Mouse (Mus musculus): ENCODE results near the gene Pkn1. TPM values are rescaled to one million over a fixed set of nuclear protein-coding genes. Genes with fewer than 3 reads are reported as not detected.

The Pkn1 gene
- total and polyA plus RNA-seq, 3 experiments: 33.5 to 73.2 (median 41.2) TPM

- H3K36me3 ChIP-seq (ENCODE audit: control insufficient read depth in 1 of 2, insufficient read depth in 2 of 2, low read length in 2 of 2): peaks cover 0 to 4% of the 10 kb centered on the region in 2 experiments; a peak in 2 of 4 replicates
- no peak for TF ChIP-seq TBP (IDR thresholded peaks at IDR 0.05; ENCODE audit: low read depth, low read length)
- TF ChIP-seq BHLHE40 (IDR thresholded peaks at IDR 0.05; ENCODE audit: borderline replicate concordance, low read depth, low read length): no peak
- no peak for TF ChIP-seq MAFK (IDR thresholded peaks at IDR 0.05; ENCODE audit: borderline replicate concordance, low read depth, low read length)
- TF ChIP-seq GABPA (IDR thresholded peaks at IDR 0.05; ENCODE audit: low read depth, low read length): no peak
- TF ChIP-seq MYC (IDR thresholded peaks at IDR 0.05; ENCODE audit: low read depth, low read length): no peak
- TF ChIP-seq RAD21 (IDR thresholded peaks at IDR 0.05; ENCODE audit: low read depth, low read length): no peak
- no peak for TF ChIP-seq TCF12 (IDR thresholded peaks at IDR 0.05; ENCODE audit: low read depth, low read length)
- no peak for TF ChIP-seq POLR2A (IDR thresholded peaks at IDR 0.05; ENCODE audit: control insufficient read depth in 1 of 2, insufficient read depth in 1 of 2, low read depth in 1 of 2, low read length in 2 of 2, poor library complexity in 1 of 2)
Measured at GRCm38 (mm10) chr8:83674497-83674896, 24.5 kb downstream of the Pkn1 start.

GRCm38 (mm10) chr8:83672936-83673335, 26.0 kb downstream of the Pkn1 start:
- H3K36me3 ChIP-seq (ENCODE audit: control insufficient read depth in 1 of 2, insufficient read depth in 2 of 2, low read length in 2 of 2): peaks cover 0 to 4% of the 10 kb centered on the region in 2 experiments; a peak in 2 of 4 replicates
- no peaks in the 10 kb centered on the region for H3K9me3 ChIP-seq (replicated peaks; ENCODE audit: insufficient read depth, low read length)
- H3K4me3 ChIP-seq (ENCODE audit: control insufficient read depth in 1 of 2, insufficient read depth in 1 of 2, low read depth in 2 of 2, low read length in 2 of 2): no peak overlapping the region
- H3K9ac ChIP-seq (ENCODE audit: control insufficient read depth, low read depth, low read length, poor library complexity, severe bottlenecking): no peak overlapping the region
- 0 out of 4 replicates have a peak, but pooled peaks cover 0 to 6% of the 10 kb centered on the region in 2 experiments for H3K4me1 ChIP-seq (ENCODE audit: control insufficient read depth in 1 of 2, insufficient read depth in 2 of 2, low read length in 2 of 2)
- H3K27me3 ChIP-seq (ENCODE audit: control insufficient read depth in 1 of 2, insufficient read depth in 2 of 2, low read length in 2 of 2): no peaks in the 10 kb centered on the region
- TF ChIP-seq ZNF384 (IDR thresholded peaks at IDR 0.05; ENCODE audit: low read depth, low read length) (no peak), MYC (IDR thresholded peaks at IDR 0.05; ENCODE audit: low read depth, low read length) (no peak), RCOR1 (IDR thresholded peaks at IDR 0.05; ENCODE audit: low read depth, low read length) (no peak), NRF1 (IDR thresholded peaks at IDR 0.05; ENCODE audit: insufficient read depth, low read depth, low read length, poor library complexity, severe bottlenecking) (no peak), GABPA (IDR thresholded peaks at IDR 0.05; ENCODE audit: low read depth, low read length) (no peak), RAD21 (IDR thresholded peaks at IDR 0.05; ENCODE audit: low read depth, low read length) (no peak), POLR2A (IDR thresholded peaks at IDR 0.05; ENCODE audit: control insufficient read depth in 1 of 2, insufficient read depth in 1 of 2, low read depth in 1 of 2, low read length in 2 of 2, poor library complexity in 1 of 2) (no peak), TBP (IDR thresholded peaks at IDR 0.05; ENCODE audit: low read depth, low read length) (no peak), ZC3H11A (IDR thresholded peaks at IDR 0.05; ENCODE audit: low read depth, low read length) (no peak), BHLHE40 (IDR thresholded peaks at IDR 0.05; ENCODE audit: borderline replicate concordance, low read depth, low read length) (no peak), CTCF (IDR thresholded peaks at IDR 0.05 in 2 of 3, conservative IDR thresholded peaks at IDR 0.05 in 1 of 3; ENCODE audit: control insufficient read depth in 1 of 3, insufficient read depth in 1 of 3, low read depth in 2 of 3, low read length in 3 of 3, poor library complexity in 1 of 3, severe bottlenecking in 1 of 3) (no peak), TCF12 (IDR thresholded peaks at IDR 0.05; ENCODE audit: low read depth, low read length) (no peak)
- no peak for DNase-seq (ENCODE audit: low read depth, low spot score)
- no peaks in the 10 kb centered on the region for H3K79me2 ChIP-seq (ENCODE audit: control insufficient read depth, insufficient read depth, low read length, poor library complexity)
- no peak overlapping the region for H3K27ac ChIP-seq (ENCODE audit: control insufficient read depth, low read depth, low read length)

More at GRCm38 (mm10) chr8:83674497-83674896, 24.5 kb downstream of the Pkn1 start:
- no peak overlapping the region for H3K4me3 ChIP-seq (ENCODE audit: control insufficient read depth in 1 of 2, insufficient read depth in 1 of 2, low read depth in 2 of 2, low read length in 2 of 2)
- 0 out of 4 replicates have a peak, but pooled peaks cover 0 to 6% of the 10 kb centered on the region in 2 experiments for H3K4me1 ChIP-seq (ENCODE audit: control insufficient read depth in 1 of 2, insufficient read depth in 2 of 2, low read length in 2 of 2)
- H3K9me3 ChIP-seq (replicated peaks; ENCODE audit: insufficient read depth, low read length): no peaks in the 10 kb centered on the region
- no peak for DNase-seq (ENCODE audit: low read depth, low spot score)
- H3K27ac ChIP-seq (ENCODE audit: control insufficient read depth, low read depth, low read length): no peak overlapping the region
- H3K27me3 ChIP-seq (ENCODE audit: control insufficient read depth in 1 of 2, insufficient read depth in 2 of 2, low read length in 2 of 2): no peaks in the 10 kb centered on the region
- H3K79me2 ChIP-seq (ENCODE audit: control insufficient read depth, insufficient read depth, low read length, poor library complexity): no peaks in the 10 kb centered on the region
- no peak overlapping the region for H3K9ac ChIP-seq (ENCODE audit: control insufficient read depth, low read depth, low read length, poor library complexity, severe bottlenecking)
